Mouse (Mus musculus) ES-Bruce4 (cell line): ENCODE data around the gene Msrb1. TPM values are rescaled to one million over a fixed set of nuclear protein-coding genes. Genes with fewer than 3 reads are reported as not detected.

ENCODE experiments used
- H3K27ac ChIP-seq: 2 replicates; pipeline ENCODE4 v1.5.1; 2012; ENCODE audit warnings: low read length, inconsistent platforms; ENCODE audit not compliant: insufficient read depth
- H3K27me3 ChIP-seq: 2 replicates; pipeline ENCODE4 v1.6.1; 2012; ENCODE audit warnings: mild to moderate bottlenecking, low read length, inconsistent platforms; ENCODE audit not compliant: control insufficient read depth, poor library complexity, insufficient read depth, severe bottlenecking
- H3K36me3 ChIP-seq: 2 replicates; pipeline ENCODE4 v1.6.1; 2012; ENCODE audit warnings: inconsistent platforms, mild to moderate bottlenecking, low read length, moderate library complexity; ENCODE audit not compliant: control insufficient read depth, poor library complexity, insufficient read depth, severe bottlenecking
- H3K4me1 ChIP-seq: one replicate; pipeline ENCODE4 v1.8.1; 2011; ENCODE audit warnings: low read length; ENCODE audit not compliant: control insufficient read depth, insufficient read depth
- H3K4me3 ChIP-seq: 2 replicates; pipeline ENCODE4 v1.5.1; 2011; ENCODE audit warnings: low read depth, mild to moderate bottlenecking, low read length
- H3K9ac ChIP-seq: 2 replicates; pipeline ENCODE4 v1.6.1; 2012; ENCODE audit warnings: low read depth, mild to moderate bottlenecking, inconsistent platforms; ENCODE audit not compliant: poor library complexity, severe bottlenecking
- H3K9me3 ChIP-seq: replicated peaks from 2 replicates; pipeline ENCODE4 v1.6.1; 2012; ENCODE audit warnings: mild to moderate bottlenecking, low read length, inconsistent platforms; ENCODE audit not compliant: control insufficient read depth, poor library complexity, insufficient read depth, severe bottlenecking
- CTCF ChIP-seq: IDR thresholded peaks from one replicate; pipeline ENCODE4 v1.8.1; 2011; ENCODE audit warnings: low read depth, low read length
- EP300 ChIP-seq: IDR thresholded peaks from 2 replicates; pipeline ENCODE4 v1.6.1; 2011; ENCODE audit warnings: low read depth, low read length; ENCODE audit not compliant: insufficient read depth
- POLR2A ChIP-seq: IDR thresholded peaks from one replicate; pipeline ENCODE4 v1.8.1; 2011; ENCODE audit warnings: low read length; ENCODE audit not compliant: insufficient read depth
- polyA plus RNA-seq: library from polyadenylated mRNA; stranded (reverse); fragments of >200 nt; gene quantifications from 2 replicates; pipeline ENCODE4 v1.2.4, GENCODE M21; 2011; ENCODE audit warnings: low read depth; ENCODE audit not compliant: missing spikeins, insufficient read depth, insufficient read length

Gene Msrb1
- polyA plus RNA-seq, 1 experiment = 27.8 TPM

- Histone ChIP-seq H3K4me1 (no peaks in the 10 kb centered on the region), H3K36me3 (no peaks in the 10 kb centered on the region), H3K27ac (no peak overlapping the region), H3K4me3 (no peak overlapping the region), H3K9me3 (no peaks in the 10 kb centered on the region), H3K27me3 (no peaks in the 10 kb centered on the region), H3K9ac (no peak overlapping the region)
- peak; percentile 93 for TF ChIP-seq CTCF
- TF ChIP-seq EP300 = no peak
These were observed 9.4 kb downstream of the Msrb1 start for GRCm38 (mm10) chr17:24745526-24746497.

- no peaks in the 10 kb centered on the region for H3K36me3 ChIP-seq
- H3K27ac ChIP-seq = no peak overlapping the region
- H3K4me1 ChIP-seq = no peaks in the 10 kb centered on the region
- H3K9ac ChIP-seq = no peak overlapping the region
- no peaks in the 10 kb centered on the region for H3K27me3 ChIP-seq
- H3K4me3 ChIP-seq = no peak overlapping the region
- H3K9me3 ChIP-seq = no peaks in the 10 kb centered on the region
- TF ChIP-seq POLR2A (no peak), CTCF (no peak), EP300 (no peak)
These were observed 10.5 kb downstream of the Msrb1 start for GRCm38 (mm10) chr17:24746986-24747385.

DNA sequence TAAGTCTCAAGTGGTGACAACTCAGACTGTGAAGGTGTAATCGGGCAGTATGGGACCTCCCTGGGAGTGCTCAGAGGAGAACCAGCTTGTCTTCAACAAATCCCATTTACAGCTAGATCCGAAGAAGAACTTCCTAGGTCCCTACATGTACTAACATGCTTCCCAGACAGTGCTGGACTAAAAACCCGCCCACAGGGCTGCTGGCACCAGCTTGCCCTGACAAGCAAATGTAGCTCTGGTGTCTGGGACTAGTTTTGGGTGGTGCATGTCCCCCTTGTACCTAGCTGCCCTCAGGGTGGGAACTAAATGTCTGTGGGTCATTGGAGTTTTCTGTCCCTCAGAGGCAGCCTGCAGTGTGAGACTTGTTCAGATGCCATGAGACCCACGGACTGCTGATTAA, 15.1 kb downstream of the Msrb1 start:
- Histone ChIP-seq H3K27me3 (no peaks in the 10 kb centered on the region), H3K9ac (no peak overlapping the region), H3K9me3 (no peaks in the 10 kb centered on the region), H3K36me3 (no peaks in the 10 kb centered on the region), H3K4me3 (no peak overlapping the region), H3K4me1 (no peaks in the 10 kb centered on the region), H3K27ac (no peak overlapping the region)
- TF ChIP-seq POLR2A (no peak), EP300 (no peak), CTCF (no peak)

- H3K36me3 ChIP-seq = no peaks in the 10 kb centered on the region
- H3K9ac ChIP-seq = peak within 1 kb of the TSS; percentile 40
- H3K27ac ChIP-seq = no peak within 1 kb of the TSS
- no peaks in the 10 kb centered on the region for H3K27me3 ChIP-seq
- no peaks in the 10 kb centered on the region for H3K9me3 ChIP-seq
- TF ChIP-seq EP300 (no peak), CTCF (no peak), POLR2A (no peak)
- no peaks in the 10 kb centered on the region for H3K4me1 ChIP-seq
- peak within 1 kb of the TSS; percentile 63 for H3K4me3 ChIP-seq
These were observed 16.3 kb downstream of the Msrb1 start, which contains the start of gene Hs3st6 for GRCm38 (mm10) chr17:24752415-24753394. Gene Hs3st6, plus strand, starts transcription at chr17:24752988.

GRCm38 (mm10) chr17:24757394-24757793, 21.0 kb downstream of the Msrb1 start:
- no peaks in the 10 kb centered on the region for H3K9me3 ChIP-seq
- H3K36me3 ChIP-seq = no peaks in the 10 kb centered on the region
- no peak overlapping the region for H3K9ac ChIP-seq
- no peak for TF ChIP-seq EP300
- no peak overlapping the region for H3K27ac ChIP-seq
- no peaks in the 10 kb centered on the region for H3K27me3 ChIP-seq
- H3K4me3 ChIP-seq = no peak overlapping the region
- H3K4me1 ChIP-seq = no peaks in the 10 kb centered on the region

DNA sequence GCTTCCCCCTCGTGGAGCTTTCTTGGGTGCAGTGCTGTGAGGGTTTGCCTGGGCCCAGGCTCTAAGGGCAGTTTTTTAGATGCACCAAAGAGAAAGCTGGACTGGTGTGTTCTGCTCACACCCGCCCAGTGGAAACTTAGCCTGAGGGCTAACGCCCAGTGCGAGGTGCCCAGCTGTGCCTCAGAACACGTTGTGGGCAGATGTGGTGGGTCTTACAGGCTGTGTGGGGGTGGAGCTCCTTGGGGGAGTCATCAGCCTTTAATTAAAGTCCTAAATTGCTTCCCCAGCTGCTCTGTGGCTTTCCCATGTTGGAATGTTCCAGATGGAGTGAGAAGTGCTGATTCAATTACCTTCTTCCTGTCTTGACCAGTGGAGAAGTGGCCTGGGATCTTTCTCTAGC, 24.7 kb downstream of the Msrb1 start:
- Histone ChIP-seq H3K9ac (no peak overlapping the region), H3K27me3 (no peaks in the 10 kb centered on the region), H3K27ac (no peak overlapping the region), H3K36me3 (no peaks in the 10 kb centered on the region), H3K4me3 (no peak overlapping the region), H3K9me3 (no peaks in the 10 kb centered on the region), H3K4me1 (no peaks in the 10 kb centered on the region)
- no peak for TF ChIP-seq EP300
- TF ChIP-seq POLR2A = no peak
- no peak for TF ChIP-seq CTCF
